Mouse (Mus musculus) adrenal gland, adult (tissue): Measurements from ENCODE around the gene Rac2.
A peak's percentile ranks its signal among the peaks of the same experiment; 100 is the strongest.

Source experiments
- DNase-seq, 2 experiments: peaks; one replicate each; pipeline ENCODE4 v3.0.0; 2022 to 2023; ENCODE audit warnings: low spot score in 1 of 2; ENCODE audit not compliant: inconsistent age in 2 of 2

Gene Rac2

DNA sequence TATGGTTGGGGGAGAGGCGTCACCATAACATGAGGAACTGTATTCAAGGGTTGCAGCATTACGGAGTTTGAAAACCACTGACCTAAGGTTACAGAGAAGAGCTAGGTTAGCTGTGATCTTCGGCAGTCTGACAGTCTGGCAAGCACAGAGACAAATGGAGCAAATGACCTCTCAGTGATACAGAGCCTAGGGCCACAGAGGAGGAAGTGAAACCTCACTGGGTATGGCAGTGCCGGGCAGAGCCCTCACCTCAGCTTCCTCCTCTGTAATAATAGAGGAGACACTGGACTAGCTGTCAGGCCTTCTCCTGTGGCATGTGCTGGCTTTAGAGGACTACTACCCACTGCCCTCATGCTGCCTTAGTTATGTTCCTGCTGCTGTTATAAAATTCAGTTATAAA, 16.3 kb upstream of the Rac2 start:
- DNase-seq: no peak

DNA sequence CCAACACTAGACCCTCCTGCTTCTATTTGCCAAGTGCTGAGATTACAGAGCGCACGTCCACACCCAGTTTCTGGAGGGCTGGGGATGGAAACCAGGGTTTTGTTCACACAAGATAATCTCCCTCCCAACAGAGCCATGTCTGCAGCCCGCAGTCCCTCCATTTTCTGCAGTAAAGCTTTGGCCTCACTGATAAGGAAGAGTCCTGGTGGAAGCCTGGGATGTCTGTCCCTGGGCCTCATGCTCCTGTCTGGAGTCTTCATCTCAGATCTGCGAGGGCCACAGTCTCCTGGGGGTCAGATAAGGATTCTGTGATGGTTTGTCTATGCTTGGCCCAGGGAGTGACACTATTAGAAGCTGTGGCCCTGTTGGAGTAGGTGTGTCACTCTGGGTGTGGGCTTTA, 15.5 kb upstream of the Rac2 start:
- no peak for DNase-seq

DNA sequence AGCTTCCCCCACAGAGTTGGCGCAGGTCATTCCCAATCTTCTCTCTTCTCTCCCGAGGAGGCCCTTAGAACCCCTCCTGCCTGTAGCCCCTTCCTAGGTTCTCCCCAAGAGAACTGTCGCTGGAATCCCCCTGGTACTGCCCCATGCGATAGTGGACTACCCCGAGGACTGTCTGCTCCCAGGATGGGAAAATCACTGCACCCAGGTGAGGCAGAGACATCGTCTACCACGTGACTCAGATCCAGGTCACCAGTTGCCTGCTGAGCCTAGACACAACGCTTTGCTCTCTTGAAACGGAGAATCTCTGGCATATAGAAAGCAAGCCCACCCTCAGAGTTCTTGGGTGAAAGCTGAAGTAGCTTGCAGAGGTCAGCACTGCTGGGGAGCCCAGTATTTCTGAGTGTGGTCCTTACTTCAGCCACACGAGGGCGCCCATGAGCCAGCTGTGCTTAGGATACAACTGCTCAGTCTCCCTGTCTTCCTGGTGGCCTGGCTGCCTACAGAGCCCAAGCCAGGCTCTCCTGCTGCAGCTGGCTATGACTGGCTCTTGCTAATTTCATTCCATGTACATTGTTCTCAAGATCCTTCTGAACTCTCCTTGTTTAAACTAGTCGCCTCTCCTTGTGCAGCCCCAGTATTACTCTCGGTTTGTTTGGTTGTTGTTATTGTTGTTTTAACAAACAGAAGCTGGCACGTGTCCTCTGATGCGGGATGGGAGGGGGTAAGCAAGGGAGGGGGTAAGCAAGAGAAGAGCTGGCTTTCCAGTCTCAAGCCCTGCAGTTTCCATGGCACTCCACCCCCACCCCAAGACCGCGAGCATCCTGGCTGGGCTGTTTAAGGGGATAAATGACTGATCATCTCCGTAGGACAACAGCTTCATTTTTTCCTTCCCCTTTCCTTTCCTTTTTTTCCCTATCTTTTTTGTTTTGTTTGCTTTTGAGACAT, 14.7 kb upstream of the Rac2 start:
- DNase-seq: peak; percentile 84 to 95

DNA sequence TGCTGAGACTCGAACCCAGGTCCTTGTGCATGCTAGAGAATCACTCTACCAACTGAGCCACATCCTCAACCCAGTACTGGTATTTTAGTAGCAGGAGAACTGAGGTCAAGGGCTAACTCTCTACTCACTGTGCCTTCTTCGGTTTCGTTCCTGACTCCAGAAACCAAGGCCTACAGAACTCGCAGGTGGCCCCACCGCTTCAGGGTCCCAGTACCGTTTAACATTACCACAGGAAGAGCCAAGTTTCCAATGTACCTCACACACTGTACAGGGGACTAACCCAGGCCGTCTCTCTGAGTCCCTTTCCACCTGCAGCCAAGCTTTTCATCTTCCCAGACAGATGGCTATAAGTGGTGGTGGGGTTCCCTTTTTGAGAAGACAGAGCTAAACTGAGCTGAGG, 12.8 kb upstream of the Rac2 start:
- DNase-seq: no peak

DNA sequence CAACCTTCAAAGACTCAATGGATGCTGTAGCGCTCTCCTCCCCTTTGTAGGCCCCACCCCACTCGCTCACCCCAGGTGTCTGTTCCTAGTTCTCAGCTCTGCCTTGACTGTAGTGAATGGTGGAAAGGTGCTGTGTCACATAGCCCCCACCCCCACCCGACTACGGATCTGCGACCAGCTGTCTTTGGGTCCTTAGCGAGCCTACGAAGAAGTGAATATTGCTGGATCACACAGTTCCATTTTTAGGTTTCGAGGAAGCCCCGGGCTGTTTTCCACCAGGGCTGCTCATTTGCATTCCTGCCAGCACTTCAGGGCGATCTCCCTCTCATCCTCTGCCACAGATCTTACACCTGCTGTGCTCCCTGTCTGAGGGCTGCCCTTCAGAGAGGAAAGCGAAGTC, 10.8 kb upstream of the Rac2 start:
- no peak for DNase-seq

DNA sequence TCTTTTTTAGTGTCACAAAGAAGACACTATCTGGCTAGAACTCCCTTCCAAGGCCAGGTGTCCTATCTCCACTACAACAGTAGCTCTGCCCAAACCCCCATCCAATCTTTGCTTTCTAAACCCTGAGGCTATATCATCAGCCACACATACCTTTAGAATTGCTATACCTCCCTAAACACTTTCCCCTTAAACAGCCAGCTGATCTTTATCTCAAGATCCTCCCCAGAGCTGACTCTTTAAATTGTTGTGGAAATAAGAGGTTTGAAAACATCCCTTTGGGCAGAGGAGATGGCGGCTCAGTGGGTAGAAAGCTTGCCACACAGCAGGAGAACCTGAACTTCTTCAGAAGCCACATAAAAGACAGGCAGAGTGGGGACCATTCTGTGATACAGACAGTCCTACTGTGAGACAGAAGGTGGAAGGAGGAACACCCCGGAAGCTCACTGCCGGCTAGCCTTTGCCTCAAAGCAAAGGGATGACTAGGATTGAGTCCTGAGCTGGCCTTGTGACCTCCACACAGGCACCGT, 3.8 kb upstream of the Rac2 start:
- no peak for DNase-seq

DNA sequence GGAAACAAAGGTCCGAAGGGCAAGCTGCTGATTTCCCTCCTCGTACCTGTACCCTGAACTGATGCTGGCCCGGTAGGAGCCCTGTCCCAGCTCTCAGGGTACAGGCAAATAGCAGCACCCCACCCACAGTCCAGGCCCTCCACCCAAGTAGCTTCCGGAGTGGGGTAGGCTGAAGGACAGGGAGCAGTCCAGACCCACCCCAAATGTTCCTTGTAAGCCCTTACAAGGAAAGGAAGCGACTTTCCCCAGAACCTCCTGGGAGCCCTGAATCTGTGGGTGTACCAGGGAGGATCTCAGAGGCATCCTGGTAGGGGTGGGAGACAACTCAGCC, 348 bp downstream of the Rac2 start:
- DNase-seq: no peak

DNA sequence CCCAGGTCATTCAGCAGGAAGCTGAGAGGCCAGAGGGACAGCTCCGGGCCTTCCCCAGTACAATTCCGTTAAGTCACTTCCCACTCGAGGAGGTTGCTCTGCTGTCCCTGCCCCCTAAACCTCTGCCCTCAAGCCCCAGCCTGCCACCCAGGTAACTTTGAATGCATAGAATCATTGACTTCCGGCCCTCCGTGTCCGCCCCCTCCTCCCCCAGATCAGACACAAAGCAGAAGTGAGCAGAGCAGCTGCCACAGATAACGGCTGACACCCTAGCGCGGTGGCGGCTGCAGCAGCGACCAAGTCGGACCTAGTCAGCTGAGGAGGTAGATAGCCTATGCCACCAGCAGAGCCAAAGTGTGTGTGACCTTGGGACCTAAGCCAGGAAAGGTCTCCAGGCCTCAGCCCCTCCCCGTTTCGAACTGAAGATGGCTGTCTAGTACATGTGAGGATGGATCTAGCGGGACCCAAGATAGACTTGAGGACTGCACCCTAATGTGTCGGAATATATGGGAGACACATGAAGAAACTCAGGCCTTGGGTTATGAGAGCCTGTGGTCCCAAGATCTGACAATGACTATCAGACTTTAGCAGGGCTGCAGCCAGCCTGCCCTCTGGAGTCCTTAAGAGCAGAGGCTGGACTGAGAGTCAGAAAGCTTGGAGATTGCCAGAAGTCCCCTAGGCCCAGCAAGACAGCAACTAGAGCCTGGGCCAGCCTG, 871 bp downstream of the Rac2 start:
- no peak for DNase-seq

DNA sequence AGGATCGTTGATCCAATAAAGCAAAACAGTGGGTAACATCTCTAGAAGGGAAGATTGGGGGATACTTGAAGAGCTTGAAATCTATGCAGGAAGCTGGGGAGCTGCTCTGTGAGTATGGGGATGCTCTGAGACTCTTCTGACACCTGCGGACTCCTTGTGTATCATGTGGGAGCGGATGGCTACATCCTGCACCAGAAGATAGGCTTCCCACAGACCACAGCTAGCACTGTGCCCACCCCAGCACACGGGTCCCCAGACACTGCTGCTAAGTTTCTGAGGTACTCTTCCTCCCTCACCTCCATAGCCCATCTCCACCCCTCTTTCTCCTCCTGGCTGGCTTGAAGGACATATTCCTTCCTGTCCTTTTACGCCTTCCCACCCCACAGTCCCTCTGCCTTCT, 2.4 kb downstream of the Rac2 start:
- DNase-seq: no peak

DNA sequence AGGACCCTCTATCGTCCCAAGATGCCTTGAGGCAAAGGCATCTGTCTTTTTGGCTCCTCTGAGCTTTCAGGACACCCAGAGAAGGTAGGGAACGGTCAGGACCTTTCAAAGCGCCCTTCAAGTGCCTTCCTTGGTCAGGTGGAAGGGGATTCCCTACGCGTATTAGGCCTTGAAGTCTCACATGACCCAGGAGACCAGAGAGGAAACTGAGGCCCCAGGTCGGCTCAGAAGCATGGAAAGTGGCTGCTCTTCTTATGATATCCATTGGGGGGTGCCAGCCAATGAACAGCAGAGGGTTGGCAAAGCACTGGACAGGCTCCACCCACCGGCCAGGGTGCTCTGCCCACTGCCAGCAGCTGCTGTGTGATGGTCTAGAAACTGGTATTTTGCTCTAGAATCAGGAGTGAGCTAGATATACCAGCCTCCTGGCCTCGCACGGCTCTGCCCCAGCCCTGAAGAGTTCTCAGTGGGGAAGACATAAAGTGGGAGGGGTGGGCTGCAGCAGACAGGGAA, 4.9 kb downstream of the Rac2 start:
- DNase-seq: no peak

DNA sequence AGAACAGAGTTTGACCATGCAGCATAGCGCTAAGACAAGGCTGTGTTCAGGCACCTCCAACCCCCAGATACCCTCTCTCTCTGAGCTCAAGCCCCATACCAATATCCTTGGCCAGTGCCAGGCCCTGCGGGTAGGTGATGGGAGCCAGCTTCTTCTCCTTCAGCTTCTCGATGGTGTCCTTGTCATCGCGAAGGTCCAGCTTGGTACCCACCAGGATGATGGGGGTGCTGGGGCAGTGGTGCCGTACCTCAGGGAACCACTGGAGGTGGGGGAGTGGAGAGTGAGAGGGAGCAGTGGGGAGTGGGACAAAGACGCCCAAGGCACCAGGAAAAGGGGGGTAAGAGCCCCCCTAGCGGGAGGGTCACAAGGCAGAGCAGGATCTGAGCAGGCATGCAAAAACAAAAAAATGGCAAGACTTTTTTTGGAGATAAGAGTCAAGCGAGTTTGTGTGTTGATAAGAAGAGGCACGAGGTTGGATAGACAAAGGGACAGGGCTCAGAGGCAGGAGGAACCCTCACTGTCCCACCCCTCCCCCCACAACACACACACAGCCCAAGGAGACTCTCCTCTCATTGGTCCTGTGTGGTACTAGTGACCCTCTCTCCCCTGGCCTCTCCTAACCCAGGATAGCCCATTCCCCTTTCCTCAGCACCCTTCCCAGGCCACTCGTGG, 7.7 kb downstream of the Rac2 start:
- DNase-seq: no peak

DNA sequence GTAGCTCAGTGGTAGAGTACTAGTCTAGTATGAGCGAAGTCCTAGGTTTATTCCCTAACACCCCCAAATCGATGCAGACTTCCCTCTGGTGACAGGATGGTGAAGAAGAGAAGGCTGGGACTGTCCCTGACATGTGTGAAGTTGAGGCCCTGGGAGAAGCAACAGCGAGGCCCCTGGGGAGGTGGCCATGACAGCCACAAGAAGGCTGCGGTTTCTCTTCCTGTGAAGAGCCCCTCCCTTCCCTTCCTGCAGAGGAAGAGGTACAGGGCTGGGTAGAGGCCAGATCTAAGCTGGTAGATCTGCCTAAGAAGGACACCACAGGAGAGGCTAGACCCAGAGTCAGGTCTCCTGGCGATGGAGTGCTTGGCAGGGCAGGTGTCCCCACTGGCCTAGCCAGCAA, 8.6 kb downstream of the Rac2 start:
- no peak for DNase-seq

DNA sequence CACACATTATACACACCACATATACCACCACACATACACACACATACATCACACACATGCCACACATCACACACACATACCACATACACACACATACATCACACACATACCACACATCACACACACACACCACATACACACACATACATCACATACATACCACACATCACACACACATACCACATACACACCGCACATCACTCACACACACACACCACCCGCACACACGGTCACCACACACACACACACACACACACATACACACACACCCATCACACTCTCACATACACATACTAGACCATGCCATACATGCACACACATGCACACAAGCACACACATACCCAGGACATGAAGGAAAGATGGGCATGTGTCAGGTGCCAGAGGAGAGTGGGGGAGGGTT, 9.2 kb downstream of the Rac2 start:
- DNase-seq: no peak

DNA sequence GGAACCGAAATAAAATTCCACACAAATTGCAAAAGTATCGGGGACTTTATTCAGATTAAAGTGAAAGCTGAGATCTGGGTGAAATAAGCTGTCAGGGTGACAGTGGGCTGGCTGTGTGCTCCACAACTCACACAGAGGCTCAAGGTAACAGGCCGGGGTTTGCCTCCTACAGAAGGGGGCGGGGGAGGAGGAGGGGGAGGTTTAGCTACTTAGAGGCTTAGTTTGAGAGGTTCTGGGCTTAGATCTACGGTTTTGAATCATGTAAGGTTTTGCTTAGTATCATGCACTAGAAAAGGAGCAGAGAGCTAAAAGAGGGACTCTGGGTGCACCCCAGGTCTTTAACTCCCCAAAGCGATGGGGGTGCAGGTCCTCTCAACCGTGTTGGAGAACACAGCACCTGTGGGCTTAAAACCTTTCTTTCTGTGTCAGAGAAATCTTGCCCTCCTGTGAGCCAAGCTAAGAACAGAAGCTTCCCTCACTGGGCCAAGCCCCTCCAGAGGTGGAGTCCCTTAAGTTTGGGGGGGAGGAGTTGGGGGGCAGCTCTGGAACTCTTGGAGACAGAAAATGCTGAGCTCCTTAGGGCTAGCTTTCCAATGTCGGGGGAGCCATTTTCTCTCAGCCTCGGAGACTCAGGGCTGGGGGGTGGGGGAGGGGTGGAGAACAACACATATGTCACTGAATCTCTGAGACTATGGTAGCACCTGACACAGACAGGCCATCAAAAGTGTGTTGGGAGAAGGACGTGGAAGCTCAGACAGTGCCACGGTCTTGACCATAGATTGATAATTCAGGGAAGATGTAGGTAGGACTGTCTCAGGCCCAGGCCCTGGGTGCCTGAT, 13.2 kb downstream of the Rac2 start:
- no peak for DNase-seq

DNA sequence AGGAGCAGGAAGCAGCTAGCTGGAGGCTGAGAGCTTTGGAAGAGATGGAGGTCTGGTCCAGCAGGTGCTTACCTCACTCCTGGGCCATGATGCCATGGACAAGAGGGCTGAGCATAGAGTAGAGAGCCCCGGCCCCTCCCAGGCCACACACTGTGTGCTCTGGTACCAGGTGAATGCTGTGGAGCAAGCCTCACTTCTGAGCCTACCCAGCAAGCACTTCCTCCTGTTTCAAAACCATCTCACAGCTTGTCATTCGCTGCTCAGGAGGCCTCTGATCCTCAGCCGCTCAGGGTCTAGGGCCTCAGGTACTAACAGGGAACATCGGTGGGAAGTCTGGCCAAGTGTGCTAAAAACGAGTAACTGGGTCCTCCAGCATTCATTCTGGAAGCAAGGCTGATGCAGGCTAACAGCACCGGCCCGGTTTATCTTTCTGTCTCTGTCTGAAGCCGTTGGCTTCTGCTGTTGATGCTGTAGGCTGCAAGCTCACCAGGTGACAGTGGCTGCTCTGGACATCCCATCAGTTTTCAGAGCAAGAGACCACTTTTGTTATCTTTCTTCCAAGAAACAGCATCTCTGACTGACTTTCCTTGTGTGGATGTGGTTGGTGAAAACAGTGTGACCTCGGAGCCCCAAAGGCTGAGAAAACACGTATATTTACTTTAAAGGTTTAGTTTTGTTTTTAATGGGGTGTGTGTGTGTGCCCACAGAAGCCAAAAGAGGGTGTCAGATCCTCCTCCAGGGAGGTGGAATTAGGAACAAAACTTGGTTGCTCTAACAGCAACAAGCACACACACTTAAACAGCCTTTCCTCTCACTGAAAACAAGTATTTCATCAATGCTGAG, 14.7 kb downstream of the Rac2 start:
- DNase-seq: no peak

DNA sequence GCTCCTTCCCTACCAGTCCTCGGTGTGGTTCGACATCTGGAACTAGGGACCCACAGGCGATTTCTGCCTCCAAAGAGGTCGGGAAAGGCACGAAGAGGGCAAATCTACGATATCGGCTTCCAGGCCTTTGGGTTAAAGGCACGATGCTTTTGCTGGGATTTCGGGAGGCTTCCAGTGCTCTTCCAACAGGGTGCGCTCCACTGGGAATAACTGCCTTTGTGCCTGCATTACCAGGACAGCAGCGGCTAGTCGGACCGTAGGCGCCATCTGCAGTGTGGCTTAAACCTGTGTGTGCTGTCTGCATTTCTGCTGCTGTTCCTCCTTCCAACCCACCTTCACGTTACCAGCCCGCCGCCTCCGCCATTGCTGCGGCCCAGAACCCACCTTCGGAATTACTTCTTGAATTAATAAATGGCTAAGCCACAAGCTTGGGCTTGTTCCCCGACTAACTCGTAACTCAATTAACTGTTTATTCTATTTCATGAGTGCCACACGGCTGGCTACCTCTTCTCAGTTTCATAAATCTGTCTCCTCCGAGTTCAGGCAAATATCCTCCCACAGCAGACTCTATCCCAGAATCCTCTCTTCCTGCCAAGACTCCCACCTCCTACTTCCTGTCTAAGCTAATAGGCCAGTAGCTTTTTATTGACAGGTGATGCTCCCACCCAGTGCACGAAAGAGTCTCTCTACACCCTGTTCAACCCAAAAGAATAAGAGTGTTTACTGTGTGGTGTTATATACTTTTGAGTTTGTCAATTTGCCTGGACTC, 17.9 kb downstream of the Rac2 start:
- no peak for DNase-seq

DNA sequence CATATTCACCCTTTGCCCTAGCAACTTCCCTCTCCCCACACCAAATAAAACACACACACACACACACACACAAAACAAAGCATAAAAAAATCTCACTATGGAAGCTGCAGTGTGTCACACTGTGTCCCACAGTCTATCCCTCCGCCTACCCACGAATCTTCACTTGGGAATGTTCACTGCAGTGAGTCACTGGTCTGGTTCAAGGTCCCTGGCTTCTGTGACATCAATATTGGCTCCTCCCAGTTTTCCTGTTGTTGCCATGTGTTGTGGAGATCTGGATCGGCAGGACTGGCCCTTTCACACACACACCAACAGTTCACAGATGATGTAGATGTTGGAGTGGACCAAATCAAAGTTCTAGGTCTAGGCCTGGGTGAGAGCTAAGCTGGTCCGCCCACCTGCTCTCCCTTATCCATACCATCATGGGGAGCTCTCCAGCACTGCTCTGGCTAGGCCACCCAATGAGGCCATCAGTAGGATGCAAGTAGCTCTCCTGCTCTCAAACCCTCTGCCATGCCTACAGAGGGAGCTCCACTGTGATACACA, 23.3 kb downstream of the Rac2 start:
- peak; percentile 87 to 93 for DNase-seq

DNA sequence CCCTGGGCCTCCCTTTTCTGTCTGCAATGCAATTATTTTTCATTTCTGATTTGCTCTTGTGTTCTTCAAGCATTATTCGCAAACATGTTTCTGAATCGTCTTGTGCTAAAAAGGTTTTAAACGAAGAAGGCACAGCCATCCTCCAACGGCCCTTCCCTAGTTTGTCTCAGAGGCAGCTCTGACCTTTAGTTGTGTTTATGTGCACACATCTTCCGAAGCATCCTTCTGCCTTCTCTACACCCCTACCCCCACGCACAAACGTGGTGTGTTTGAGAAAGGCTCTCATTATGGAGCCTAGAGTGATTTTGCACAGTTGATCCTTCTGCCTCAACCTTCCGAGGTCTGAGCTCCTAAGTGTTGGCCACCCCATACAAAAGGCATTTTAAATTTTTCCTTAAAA, 23.9 kb downstream of the Rac2 start:
- DNase-seq: peak in 1 of 2 experiments; percentile 27

DNA sequence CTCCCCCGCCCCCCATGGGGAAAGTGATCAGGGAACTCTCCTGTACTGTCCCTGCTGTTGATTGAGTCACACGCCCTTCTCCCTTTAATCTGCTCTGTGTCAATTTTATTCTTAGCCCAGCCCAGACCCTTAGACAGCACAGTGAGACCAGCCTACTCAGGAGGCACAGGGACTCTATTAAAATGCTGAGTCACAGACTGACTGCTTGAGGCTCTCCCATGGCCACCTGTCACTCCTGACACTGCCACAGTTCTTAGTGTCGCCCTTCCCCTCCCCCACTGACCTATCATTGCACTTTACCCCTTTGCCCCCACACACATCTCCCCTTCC, 24.3 kb downstream of the Rac2 start:
- peak; percentile 70 to 90 for DNase-seq
